15 mouse cellular contexts compared by ENCODE assay signal in the genomic region with DNA sequence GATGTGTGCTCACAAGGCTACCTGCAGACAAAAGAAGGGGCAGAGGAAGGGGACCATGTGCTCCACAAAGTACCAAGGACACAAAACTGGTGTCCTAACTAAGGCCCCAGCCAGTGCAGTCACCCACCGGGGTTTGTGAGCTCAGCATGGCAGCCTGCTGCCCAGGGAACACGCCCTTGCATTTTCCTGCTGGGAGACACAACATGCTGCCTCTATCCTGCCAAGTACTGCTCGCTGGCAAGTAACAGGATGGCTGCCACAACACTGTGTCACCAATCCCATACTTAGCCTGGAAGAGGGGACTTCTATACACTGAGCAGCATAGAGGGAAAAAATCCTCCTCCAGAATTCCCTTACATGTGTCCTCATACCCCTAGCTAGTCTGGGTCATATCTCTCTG.
A peak's percentile ranks its signal among the peaks of the same experiment; 100 is the strongest.
DNase-seq lines count a peak whose midpoint lies in the region; ATAC-seq lines count a peak whose summit lies in the region.
"Had no signal": no experiment of that assay in that cellular context is flagged by ENCODE, and none has a peak within 500 bp of the region (broad histone marks: within the 10 kb centered on the region; RNA-seq: fewer than 3 reads in every experiment).

No protein-coding gene starts in this region.

- H3K4me2 ChIP-seq in forebrain, embryonic 14.5 days (ENCODE audit: low read length) = no peak overlapping the region
- H3K4me2 ChIP-seq in forebrain, embryonic 12.5 days = no peak overlapping the region
- H3K4me2 ChIP-seq in forebrain, embryonic 16.5 days (ENCODE audit: low read length) = no peak overlapping the region
- H3K4me2 ChIP-seq: midbrain, embryonic 12.5 days had no signal

- peak; percentile 25 for DNase-seq in forebrain, embryonic 14.5 days (ENCODE audit: low spot score)
- DNase-seq in layer of hippocampus, adult 18-20 months (ENCODE audit: low spot score in 2 of 2) = peak; percentile 23 to 68
- DNase-seq in layer of hippocampus, postnatal 25 days (ENCODE audit: extremely low spot score in 1 of 2, low spot score in 1 of 2) = no peak
- peak; percentile 41 to 50 for DNase-seq in layer of hippocampus, postnatal 36 days
- DNase-seq in spleen, adult 12 weeks (ENCODE audit: low spot score) = no peak
- DNase-seq in thymus, adult 18-20 months = no peak
- DNase-seq: B cell, adult 2 months; liver; lung, postnatal 14 days; thymus, postnatal 25 days had no signal

- no peak overlapping the region for H3K4me3 ChIP-seq in forebrain, embryonic 14.5 days (ENCODE audit: low read depth, low read length)
- no peak overlapping the region for H3K4me3 ChIP-seq in forebrain, embryonic 12.5 days (replicated peaks)
- no peak overlapping the region for H3K4me3 ChIP-seq in forebrain, embryonic 16.5 days (replicated peaks; ENCODE audit: low read length)
- H3K4me3 ChIP-seq: left cerebral cortex, adult 2 months; midbrain, embryonic 12.5 days had no signal

- no peaks in the 10 kb centered on the region for H3K27me3 ChIP-seq in forebrain, embryonic 14.5 days (replicated peaks; ENCODE audit: control insufficient read depth, insufficient read depth, low read length)
- no peaks in the 10 kb centered on the region for H3K27me3 ChIP-seq in forebrain, embryonic 12.5 days
- no peaks in the 10 kb centered on the region for H3K27me3 ChIP-seq in forebrain, embryonic 16.5 days (replicated peaks; ENCODE audit: control insufficient read depth, insufficient read depth, low read length)
- H3K27me3 ChIP-seq: midbrain, embryonic 12.5 days had no signal

- H3K27ac ChIP-seq in forebrain, embryonic 14.5 days (ENCODE audit: low read depth, low read length) = no peak overlapping the region
- H3K27ac ChIP-seq in forebrain, embryonic 12.5 days = no peak overlapping the region
- peak overlapping the region; percentile 30; the same call in 1 of the 2 replicates for H3K27ac ChIP-seq in forebrain, embryonic 16.5 days (ENCODE audit: low read length)
- H3K27ac ChIP-seq: left cerebral cortex, adult 2 months; midbrain, embryonic 12.5 days had no signal

- H3K9ac ChIP-seq in forebrain, embryonic 14.5 days (ENCODE audit: low read length) = no peak overlapping the region
- no peak overlapping the region for H3K9ac ChIP-seq in forebrain, embryonic 12.5 days
- no peak overlapping the region for H3K9ac ChIP-seq in forebrain, embryonic 16.5 days (replicated peaks; ENCODE audit: low read depth, low read length)
- H3K9ac ChIP-seq: midbrain, embryonic 12.5 days had no signal

- no peaks in the 10 kb centered on the region for H3K9me3 ChIP-seq in forebrain, embryonic 14.5 days (replicated peaks; ENCODE audit: control insufficient read depth, low read length)
- H3K9me3 ChIP-seq in forebrain, embryonic 12.5 days = no peaks in the 10 kb centered on the region
- no peaks in the 10 kb centered on the region for H3K9me3 ChIP-seq in forebrain, embryonic 16.5 days (ENCODE audit: control insufficient read depth, low read length)
- H3K9me3 ChIP-seq: midbrain, embryonic 12.5 days had no signal

- WGBS in forebrain, embryonic 14.5 days = 75% methylated on average over 3 of the region's 3 CpGs
- WGBS in forebrain, embryonic 12.5 days = 85% methylated on average over 3 of the region's 3 CpGs
- 47% methylated on average over 3 of the region's 3 CpGs for WGBS in forebrain, embryonic 16.5 days

- H3K4me1 ChIP-seq in forebrain, embryonic 14.5 days (ENCODE audit: control insufficient read depth, insufficient read depth, low read length) = peaks cover 10% of the 10 kb centered on the region
- peaks cover 15% of the 10 kb centered on the region for H3K4me1 ChIP-seq in forebrain, embryonic 12.5 days
- peaks cover 20% of the 10 kb centered on the region for H3K4me1 ChIP-seq in forebrain, embryonic 16.5 days (replicated peaks; ENCODE audit: control insufficient read depth, insufficient read depth, low read length)

- ATAC-seq in forebrain, embryonic 14.5 days = peak; percentile 48; the same call in 1 of the 2 replicates
- ATAC-seq in forebrain, embryonic 12.5 days (ENCODE audit: low FRiP score) = no peak
- peak; percentile 78 for ATAC-seq in forebrain, embryonic 16.5 days
- ATAC-seq: intestine, postnatal 0 days had no signal

- 0 out of 2 replicates have a peak, but pooled peaks cover 2% of the 10 kb centered on the region for H3K36me3 ChIP-seq in forebrain, embryonic 14.5 days (ENCODE audit: control insufficient read depth, insufficient read depth, low read length)
- H3K36me3 ChIP-seq in forebrain, embryonic 12.5 days (replicated peaks) = peaks cover 3% of the 10 kb centered on the region; the same call in 1 of the 2 replicates
- no peaks in the 10 kb centered on the region for H3K36me3 ChIP-seq in forebrain, embryonic 16.5 days (ENCODE audit: control insufficient read depth, insufficient read depth)

Comparison
In these comparisons a context has a peak if more than half of its experiments do, and no peak if none do; other contexts are left out.
1. DNase-seq: peak in forebrain, embryonic 14.5 days (single experiment), layer of hippocampus, adult 18-20 months (2 of 2) and layer of hippocampus, postnatal 36 days (2 of 2); none in layer of hippocampus, postnatal 25 days (0 of 2), spleen, adult 12 weeks (single experiment) and thymus, adult 18-20 months (0 of 2).